Mouse (Mus musculus) olfactory bulb, adult 2 months (tissue): ENCODE results near the gene Grsf1. TPM values are rescaled to one million over a fixed set of nuclear protein-coding genes. Genes with fewer than 3 reads are reported as not detected.

Experiments used
- H3K27ac ChIP-seq: fragments of 200-500 bp; 2 replicates; pipeline ENCODE4 v1.5.1; 2012; ENCODE audit warnings: low read depth, low read length; ENCODE audit not compliant: insufficient read depth
- H3K4me1 ChIP-seq: fragments of 200-500 bp; 2 replicates; pipeline ENCODE4 v1.6.1; 2012; ENCODE audit warnings: low read length; ENCODE audit not compliant: control insufficient read depth, insufficient read depth
- H3K4me3 ChIP-seq: fragments of 200-500 bp; 2 replicates; pipeline ENCODE4 v1.5.1; 2012; ENCODE audit warnings: mild to moderate bottlenecking, low read depth, low read length, moderate library complexity; ENCODE audit not compliant: insufficient read depth
- CTCF ChIP-seq: fragments of 200-500 bp; IDR thresholded peaks from 2 replicates; pipeline ENCODE4 v1.5.1; 2012; ENCODE audit warnings: low read depth, mild to moderate bottlenecking, low read length, moderate library complexity; ENCODE audit not compliant: insufficient read depth
- POLR2A ChIP-seq: fragments of 200-500 bp; IDR thresholded peaks from 2 replicates; pipeline ENCODE4 v1.6.1; 2012; ENCODE audit warnings: mild to moderate bottlenecking, low read depth, low read length, moderate library complexity; ENCODE audit not compliant: insufficient read depth
- WGBS: fragments of 180-500 bp; shearing (Covaris S2); methylation state at CpG from one replicate; pipeline ENCODE4 v1.1.7; 2018; 5-methylcytosine and 5-hydroxymethylcytosine counted together
- polyA plus RNA-seq: library from polyadenylated mRNA; stranded (reverse); fragments of >200 nt; gene quantifications from 2 replicates; pipeline ENCODE4 v1.2.4, GENCODE M21; 2012; ENCODE audit warnings: low replicate concordance; ENCODE audit not compliant: missing spikeins, insufficient read depth, insufficient read length

The Grsf1 gene
- polyA plus RNA-seq, 1 experiment, result not detected

- Histone ChIP-seq H3K27ac (no peak overlapping the region), H3K4me1 (no peaks in the 10 kb centered on the region), H3K4me3 (no peak overlapping the region)
- TF ChIP-seq CTCF (no peak), POLR2A (no peak)
- WGBS, result 75% methylated on average over 9 of the region's 9 CpGs
These were observed 33.2 kb downstream of the Grsf1 start for GRCm38 (mm10) chr5:88642786-88643185.

DNA sequence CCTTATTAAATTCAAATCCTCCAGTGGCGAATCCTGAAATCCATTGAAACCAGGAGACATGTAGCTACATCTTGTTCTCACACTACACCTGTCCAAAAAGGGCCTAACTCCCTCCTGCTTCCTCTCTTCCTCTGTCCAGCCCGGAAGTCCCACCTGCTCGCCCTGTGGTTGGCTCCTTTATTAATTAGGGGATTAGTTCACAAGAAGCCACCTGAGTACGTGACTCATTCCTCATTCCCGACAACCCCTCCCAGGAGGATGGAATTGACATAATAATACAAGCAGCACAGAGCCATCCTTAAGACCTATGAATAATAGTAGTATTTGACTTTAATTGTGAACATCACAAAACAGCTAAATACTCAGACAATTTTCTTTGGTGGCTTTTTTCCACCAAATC lies 41.9 kb downstream of the Grsf1 start:
- TF ChIP-seq CTCF (no peak), POLR2A (no peak)
- Histone ChIP-seq H3K4me3 (no peak overlapping the region), H3K4me1 (no peaks in the 10 kb centered on the region), H3K27ac (no peak overlapping the region)
- WGBS, result 79% methylated on average over 5 of the region's 5 CpGs

DNA sequence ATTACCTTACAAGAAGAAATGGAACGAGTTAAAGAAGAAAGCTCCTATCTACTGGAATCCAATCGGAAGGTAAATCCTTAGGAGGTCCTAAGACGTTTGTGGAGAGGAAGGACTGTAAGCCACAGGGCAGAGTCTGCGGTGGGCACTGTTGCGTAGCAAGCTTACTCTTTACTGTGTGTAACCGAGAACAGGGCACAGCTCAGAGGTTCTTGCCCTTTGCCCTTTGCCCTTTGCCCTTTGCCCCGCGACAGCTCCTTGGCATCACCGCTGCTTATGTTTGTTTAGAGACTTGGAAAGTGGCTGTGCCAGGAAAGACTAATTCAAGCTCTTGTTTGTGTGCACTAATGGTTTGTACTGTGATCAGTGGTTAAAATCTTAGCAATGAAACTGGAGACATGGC lies 43.5 kb downstream of the Grsf1 start:
- no peak overlapping the region for H3K4me3 ChIP-seq
- TF ChIP-seq POLR2A, result no peak
- TF ChIP-seq CTCF, result no peak
- 86% methylated on average over 9 of the region's 9 CpGs for WGBS
- H3K4me1 ChIP-seq, result no peaks in the 10 kb centered on the region
- H3K27ac ChIP-seq, result no peak overlapping the region

DNA sequence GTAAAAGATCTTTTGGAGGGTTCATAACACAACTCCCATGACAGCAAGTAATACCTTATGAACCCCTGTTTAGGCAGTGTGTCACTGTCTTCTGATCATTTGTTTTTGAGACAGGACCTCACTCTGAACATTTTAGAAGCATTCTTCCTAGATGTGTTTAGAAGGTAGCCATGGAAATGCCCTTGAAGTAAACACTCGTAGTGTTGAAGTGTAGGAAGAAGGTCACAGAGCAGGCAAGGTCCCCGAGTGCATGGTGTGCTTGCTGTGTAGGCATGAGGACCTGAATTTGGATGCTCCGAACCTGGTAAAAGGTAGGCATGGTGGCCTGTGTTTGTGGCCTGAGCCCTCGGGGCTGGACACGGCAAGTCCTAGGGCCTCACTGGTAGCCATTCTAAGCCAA lies 44.4 kb downstream of the Grsf1 start:
- 86% methylated on average over 5 of the region's 5 CpGs for WGBS
- Histone ChIP-seq H3K4me3 (no peak overlapping the region), H3K27ac (no peak overlapping the region), H3K4me1 (no peaks in the 10 kb centered on the region)
- no peak for TF ChIP-seq CTCF
- no peak for TF ChIP-seq POLR2A

DNA sequence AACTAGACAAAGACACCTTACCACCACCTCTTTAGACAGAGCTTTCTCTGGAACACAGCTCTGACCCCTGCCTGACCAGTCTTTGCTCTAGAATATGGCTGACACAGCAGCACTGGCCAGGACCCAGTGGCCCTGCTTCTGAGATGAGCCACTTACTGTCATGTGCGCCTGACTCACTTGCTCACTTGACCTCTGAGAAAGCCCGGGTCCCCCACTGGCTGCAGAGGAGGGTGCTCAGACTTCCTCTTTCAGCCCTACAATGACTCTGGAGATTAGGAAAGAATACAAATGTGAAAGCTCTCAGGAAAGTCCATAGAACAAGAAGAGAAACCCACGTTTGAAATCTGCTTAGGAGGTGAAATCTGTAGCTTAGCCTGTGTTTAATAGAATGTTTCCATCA lies 45.1 kb downstream of the Grsf1 start:
- H3K27ac ChIP-seq, result no peak overlapping the region
- no peak for TF ChIP-seq CTCF
- no peak for TF ChIP-seq POLR2A
- no peak overlapping the region for H3K4me3 ChIP-seq
- no peaks in the 10 kb centered on the region for H3K4me1 ChIP-seq
- 43% methylated on average over 3 of the region's 3 CpGs for WGBS

- TF ChIP-seq POLR2A, result no peak
- TF ChIP-seq CTCF, result no peak
- Histone ChIP-seq H3K4me3 (no peak overlapping the region), H3K27ac (no peak overlapping the region), H3K4me1 (no peaks in the 10 kb centered on the region)
- 89% methylated on average over 8 of the region's 8 CpGs for WGBS
These were observed 46.0 kb downstream of the Grsf1 start for GRCm38 (mm10) chr5:88629987-88630386.

GRCm38 (mm10) chr5:88629125-88629524 lies 46.8 kb downstream of the Grsf1 start:
- H3K4me1 ChIP-seq, result no peaks in the 10 kb centered on the region
- no peak overlapping the region for H3K27ac ChIP-seq
- no peak overlapping the region for H3K4me3 ChIP-seq
- WGBS, result 92% methylated on average over 11 of the region's 11 CpGs
- TF ChIP-seq CTCF, result no peak
- no peak for TF ChIP-seq POLR2A

DNA sequence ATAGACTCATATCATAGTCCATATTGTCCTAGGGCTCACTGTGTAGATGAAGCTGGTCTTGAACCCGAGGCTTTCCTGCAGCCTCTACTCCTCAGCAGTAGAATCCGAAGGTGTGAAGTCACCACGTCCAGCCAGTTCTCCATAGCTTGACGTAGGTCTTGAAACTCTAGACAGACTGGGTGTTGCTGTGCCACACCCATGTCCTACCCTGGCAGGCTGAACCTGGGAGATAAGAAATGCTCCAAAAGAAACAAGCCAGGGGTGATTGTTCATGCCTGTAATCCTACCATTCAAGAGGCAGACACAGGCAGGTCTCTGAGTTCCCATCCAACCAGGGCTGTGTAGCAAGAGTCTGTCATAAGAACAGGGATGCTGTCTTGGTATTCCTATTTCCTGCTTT lies 48.4 kb downstream of the Grsf1 start:
- Histone ChIP-seq H3K4me3 (no peak overlapping the region), H3K4me1 (no peaks in the 10 kb centered on the region), H3K27ac (no peak overlapping the region)
- TF ChIP-seq CTCF, result no peak
- no peak for TF ChIP-seq POLR2A
- WGBS, result 92% methylated on average over 4 of the region's 4 CpGs

DNA sequence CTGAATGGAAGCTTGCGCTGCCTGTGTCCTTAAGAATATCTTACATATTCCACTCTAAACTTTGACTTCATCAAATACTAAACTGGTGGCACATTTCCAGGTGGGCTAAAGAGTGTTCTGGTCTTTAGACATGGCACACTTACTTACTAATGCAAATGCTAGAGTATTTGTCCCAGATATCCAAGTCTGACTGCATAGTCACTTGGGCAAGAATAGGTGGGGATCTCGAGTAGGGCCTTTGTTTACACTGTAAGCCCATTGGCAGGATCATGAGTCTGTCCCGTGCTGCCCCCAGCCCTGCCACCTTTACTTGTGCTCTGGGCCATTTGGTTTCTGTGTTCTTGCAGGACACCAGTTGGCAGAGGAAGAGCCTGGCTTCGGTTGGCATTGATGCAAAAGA lies 59.0 kb downstream of the Grsf1 start:
- Histone ChIP-seq H3K4me3 (no peak overlapping the region), H3K4me1 (no peaks in the 10 kb centered on the region), H3K27ac (no peak overlapping the region)
- TF ChIP-seq POLR2A (no peak), CTCF (no peak)
- 81% methylated on average over 4 of the region's 4 CpGs for WGBS

GRCm38 (mm10) chr5:88614129-88614528 lies 61.8 kb downstream of the Grsf1 start:
- no peak overlapping the region for H3K4me3 ChIP-seq
- TF ChIP-seq CTCF, result no peak
- TF ChIP-seq POLR2A, result no peak
- H3K27ac ChIP-seq, result no peak overlapping the region
- no peaks in the 10 kb centered on the region for H3K4me1 ChIP-seq
- 82% methylated on average over 1 of the region's 1 CpGs for WGBS

Other genes with a start within 250 kb of the Grsf1 start
- gene Ambn, start 220.2 kb downstream of the Grsf1 start, polyA plus RNA-seq, result not detected in 2 replicates
- not detected in 2 replicates for gene Enam, start 188.2 kb downstream of the Grsf1 start, polyA plus RNA-seq
- not detected in 2 replicates for gene Jchain, start 148.3 kb downstream of the Grsf1 start, polyA plus RNA-seq
- gene Utp3, start 121.7 kb downstream of the Grsf1 start, polyA plus RNA-seq, result not detected in 2 replicates
- 110 TPM in 1 of 2 replicates, not detected in the other for gene Rufy3, start 111.1 kb downstream of the Grsf1 start, polyA plus RNA-seq
- gene Mob1b, start 44.7 kb upstream of the Grsf1 start, polyA plus RNA-seq, result not detected in 2 replicates
- 165 TPM in 1 of 2 replicates, not detected in the other for gene Dck, start 88.8 kb upstream of the Grsf1 start, polyA plus RNA-seq
- gene Slc4a4, start 210.6 kb upstream of the Grsf1 start, polyA plus RNA-seq, result 154 and 905 TPM in 2 replicates